Mouse (Mus musculus): Measurements from ENCODE around the gene Ermp1. TPM values are rescaled to one million over a fixed set of nuclear protein-coding genes. Genes with fewer than 3 reads are reported as not detected.

Gene Ermp1
- polyA plus RNA-seq, 1 experiment = 8.8 TPM

DNA sequence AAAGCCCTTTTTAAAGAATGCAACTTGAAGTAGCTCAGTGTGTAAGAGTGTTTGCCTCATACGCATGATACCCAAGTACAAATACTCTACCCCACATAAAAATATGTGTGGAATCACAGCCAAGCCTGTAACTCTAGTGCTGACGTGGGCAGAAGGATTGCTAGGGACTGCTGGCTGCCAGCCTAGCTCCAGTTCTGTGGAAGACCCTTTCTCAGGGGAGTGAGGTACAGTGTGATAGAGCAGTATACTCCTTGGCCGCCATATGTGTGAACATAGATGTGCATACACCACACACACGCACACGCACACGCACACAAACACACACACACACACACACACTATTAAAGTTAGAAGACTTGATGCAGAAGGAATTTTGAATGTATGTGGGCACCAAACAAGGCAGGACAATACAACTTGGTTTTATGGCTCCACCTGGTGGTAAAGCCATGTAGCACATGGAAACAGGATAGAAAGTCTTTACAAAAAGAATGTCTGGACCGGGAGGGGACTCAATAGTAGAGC is 84.9 kb downstream of the Ermp1 start:
- Histone ChIP-seq H3K79me2 (ENCODE audit: control insufficient read depth, insufficient read depth) (no peaks in the 10 kb centered on the region), H3K79me3 (ENCODE audit: low read depth) (peaks cover 1% of the 10 kb centered on the region), H3K4me3 (ENCODE audit: insufficient read depth, poor library complexity, severe bottlenecking) (no peak overlapping the region), H3K36me3 (ENCODE audit: control insufficient read depth, insufficient read depth) (no peaks in the 10 kb centered on the region), H3ac (ENCODE audit: control insufficient read depth, insufficient read length, low read depth) (no peak overlapping the region), H3K27me3 (ENCODE audit: control insufficient read depth, insufficient read depth, insufficient read length) (no peaks in the 10 kb centered on the region)
- TF ChIP-seq CTCF (IDR thresholded peaks at IDR 0.05; ENCODE audit: control insufficient read depth, insufficient read depth, insufficient read length) (peak; percentile 34), MYOD1 (IDR thresholded peaks at IDR 0.05; ENCODE audit: control insufficient read depth, insufficient read length, low read depth) (no peak)

DNA sequence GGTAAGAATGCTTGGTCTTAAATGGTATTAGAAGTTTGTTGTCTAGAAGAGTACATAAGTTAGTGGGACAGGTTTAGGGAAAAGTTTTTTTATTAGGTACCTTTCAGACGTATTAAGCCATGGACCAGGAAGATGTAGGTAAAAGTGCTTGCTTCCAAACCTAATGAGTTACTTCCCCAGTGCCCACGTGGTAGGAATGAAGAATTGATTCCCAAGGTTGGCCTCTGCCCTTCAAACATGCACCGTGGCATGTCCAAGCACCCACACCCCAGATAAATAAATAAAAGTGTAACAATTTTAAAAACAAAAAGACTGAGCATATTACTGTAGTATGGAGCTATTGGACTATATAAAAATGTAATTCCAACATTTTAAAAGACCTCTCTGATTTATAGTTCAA is 85.6 kb downstream of the Ermp1 start:
- TF ChIP-seq MYOG (IDR thresholded peaks at IDR 0.05; ENCODE audit: control insufficient read depth, extremely low read depth, insufficient read length) = no peak
- no peak for TF ChIP-seq USF1 (IDR thresholded peaks at IDR 0.05; ENCODE audit: low read depth)
- TF ChIP-seq MAX (IDR thresholded peaks at IDR 0.05) = no peak
- TF ChIP-seq FOSL1 (IDR thresholded peaks at IDR 0.05; ENCODE audit: insufficient read depth, low read length, poor library complexity, severe bottlenecking) = no peak
- no peak for TF ChIP-seq CEBPB (IDR thresholded peaks at IDR 0.05; ENCODE audit: low read depth)
- TF ChIP-seq MYOD1 (IDR thresholded peaks at IDR 0.05; ENCODE audit: control insufficient read depth, insufficient read length, low read depth) = no peak
- no peak for TF ChIP-seq CTCF (IDR thresholded peaks at IDR 0.05; ENCODE audit: control insufficient read depth, insufficient read depth, insufficient read length)
- Histone ChIP-seq H3K36me3 (ENCODE audit: control insufficient read depth, insufficient read depth) (no peaks in the 10 kb centered on the region), H3ac (ENCODE audit: control insufficient read depth, insufficient read length, low read depth) (no peak overlapping the region), H3K27me3 (ENCODE audit: control insufficient read depth, insufficient read depth, insufficient read length) (no peaks in the 10 kb centered on the region), H3K79me3 (ENCODE audit: low read depth) (peaks cover 1% of the 10 kb centered on the region), H3K4me3 (ENCODE audit: insufficient read depth, poor library complexity, severe bottlenecking) (no peak overlapping the region), H3K79me2 (ENCODE audit: control insufficient read depth, insufficient read depth) (no peaks in the 10 kb centered on the region)

DNA sequence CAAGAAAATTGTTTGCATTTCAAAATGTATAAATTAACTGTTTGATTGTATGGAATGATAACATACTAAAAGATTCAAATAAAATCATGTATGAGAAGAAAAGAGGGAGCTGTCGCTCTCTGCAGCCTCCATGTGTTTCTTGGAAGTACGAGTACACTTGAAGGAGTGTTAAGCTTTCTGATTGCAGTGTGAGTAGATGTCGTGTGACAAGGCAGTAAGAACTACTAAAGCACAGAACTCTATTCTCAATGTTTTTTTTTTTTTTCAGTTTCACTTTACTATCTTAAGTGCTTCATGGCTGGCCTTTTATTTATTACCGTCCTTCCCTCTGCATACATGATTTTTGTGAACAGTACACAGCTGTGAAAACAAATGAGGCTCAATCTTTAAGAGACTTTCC is 86.0 kb downstream of the Ermp1 start:
- Histone ChIP-seq H3K79me3 (ENCODE audit: low read depth) (peaks cover 3% of the 10 kb centered on the region), H3K36me3 (ENCODE audit: control insufficient read depth, insufficient read depth) (no peaks in the 10 kb centered on the region)
- TF ChIP-seq MYOG (IDR thresholded peaks at IDR 0.05; ENCODE audit: control insufficient read depth, extremely low read depth, insufficient read length) (no peak), FOSL1 (IDR thresholded peaks at IDR 0.05; ENCODE audit: insufficient read depth, low read length, poor library complexity, severe bottlenecking) (no peak), CEBPB (IDR thresholded peaks at IDR 0.05; ENCODE audit: low read depth) (no peak), USF1 (IDR thresholded peaks at IDR 0.05; ENCODE audit: low read depth) (no peak), MYOD1 (IDR thresholded peaks at IDR 0.05; ENCODE audit: control insufficient read depth, insufficient read length, low read depth) (no peak), MAX (IDR thresholded peaks at IDR 0.05) (no peak), CTCF (IDR thresholded peaks at IDR 0.05; ENCODE audit: control insufficient read depth, insufficient read depth, insufficient read length) (no peak)

More for the DNA sequence above, 86.0 kb downstream of the Ermp1 start:
- Histone ChIP-seq H3K4me3 (ENCODE audit: insufficient read depth, poor library complexity, severe bottlenecking) (no peak overlapping the region), H3ac (ENCODE audit: control insufficient read depth, insufficient read length, low read depth) (no peak overlapping the region), H3K27me3 (ENCODE audit: control insufficient read depth, insufficient read depth, insufficient read length) (no peaks in the 10 kb centered on the region), H3K79me2 (ENCODE audit: control insufficient read depth, insufficient read depth) (peaks cover 3% of the 10 kb centered on the region)

Other genes with a start within 250 kb of the Ermp1 start
- not detected for gene Pdcd1lg2, start 237.5 kb downstream of the Ermp1 start, polyA plus RNA-seq (2012; fragmentation: generic; extraction: Trizol)
- 4.3 TPM for gene Ric1, start 126.1 kb downstream of the Ermp1 start, polyA plus RNA-seq (2012; fragmentation: generic; extraction: Trizol)
- gene Mlana, start 49.4 kb upstream of the Ermp1 start, polyA plus RNA-seq (2012; fragmentation: generic; extraction: Trizol) = not detected
- gene 9930021J03Rik, start 157.6 kb upstream of the Ermp1 start, polyA plus RNA-seq (2012; fragmentation: generic; extraction: Trizol) = 2.3 TPM
- gene Ranbp6, start 164.6 kb upstream of the Ermp1 start, polyA plus RNA-seq (2012; fragmentation: generic; extraction: Trizol) = 1.2 TPM

All from C2C12 (cell line).